Mouse (Mus musculus) embryonic fibroblast, embryonic 13.5 days (primary cell): Measurements from ENCODE around the gene Dennd6a.

ENCODE experiments used
- CTCF ChIP-seq: IDR thresholded peaks from 2 replicates; pipeline ENCODE4 v1.5.1; 2011; ENCODE audit warnings: mild to moderate bottlenecking, control low read depth, low read length, moderate library complexity, borderline replicate concordance; ENCODE audit not compliant: insufficient read depth
- POLR2A ChIP-seq: IDR thresholded peaks from 2 replicates; pipeline ENCODE4 v1.6.1; 2011; ENCODE audit warnings: low read depth, mild to moderate bottlenecking, control low read depth, low read length, moderate library complexity

DNA sequence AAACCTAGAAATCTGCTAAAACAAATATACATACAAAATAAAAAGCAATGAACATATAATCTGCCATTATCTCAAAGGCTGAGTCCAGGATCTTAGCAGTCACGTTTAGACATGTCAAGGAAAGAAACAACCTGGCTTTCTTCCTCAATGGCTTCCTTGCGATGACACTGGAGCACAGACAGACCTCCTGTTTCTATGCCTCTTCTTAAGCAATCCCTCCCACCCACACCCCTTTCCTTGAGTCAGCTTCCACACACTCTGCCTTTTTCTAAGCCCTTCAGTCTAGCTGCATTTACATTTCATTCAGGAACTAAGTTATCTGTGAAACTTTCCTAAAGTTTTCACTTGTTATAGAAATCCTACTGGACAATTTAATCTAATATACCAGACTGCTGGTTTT lies 45.4 kb upstream of the Dennd6a start:
- TF ChIP-seq CTCF (no peak), POLR2A (no peak)
